Mouse (Mus musculus) adrenal gland, adult 2 months (tissue): Measurements from ENCODE around the gene Homer1. TPM values are rescaled to one million over a fixed set of nuclear protein-coding genes. Genes with fewer than 3 reads are reported as not detected.

Experiments
- DNase-seq: peaks from one replicate; pipeline ENCODE4 v3.0.0; 2021
- polyA plus RNA-seq: library from polyadenylated mRNA; depleted of rRNA; stranded (reverse); fragments of >200 nt; gene quantifications from 2 replicates; pipeline ENCODE4 v1.2.3, GENCODE M21; 2012
- total RNA-seq, 2 experiments: library from RNA; stranded (reverse); gene quantifications; 2 replicates each; pipeline ENCODE4 v1.2.3; 2021

The Homer1 gene
- total and polyA plus RNA-seq, 3 experiments = 5.2 to 56.6 (median 27.2) TPM

- DNase-seq = no peak
These were observed 41.3 kb downstream of the Homer1 start for GRCm38 (mm10) chr13:93340555-93341278.

GRCm38 (mm10) chr13:93342641-93343040, 43.2 kb downstream of the Homer1 start:
- DNase-seq = no peak

- no peak for DNase-seq
These were observed 45.0 kb downstream of the Homer1 start for GRCm38 (mm10) chr13:93344395-93344794.

- DNase-seq = no peak
These were observed 46.4 kb downstream of the Homer1 start for GRCm38 (mm10) chr13:93345854-93346253.

GRCm38 (mm10) chr13:93352030-93352429, 52.6 kb downstream of the Homer1 start:
- no peak for DNase-seq

DNA sequence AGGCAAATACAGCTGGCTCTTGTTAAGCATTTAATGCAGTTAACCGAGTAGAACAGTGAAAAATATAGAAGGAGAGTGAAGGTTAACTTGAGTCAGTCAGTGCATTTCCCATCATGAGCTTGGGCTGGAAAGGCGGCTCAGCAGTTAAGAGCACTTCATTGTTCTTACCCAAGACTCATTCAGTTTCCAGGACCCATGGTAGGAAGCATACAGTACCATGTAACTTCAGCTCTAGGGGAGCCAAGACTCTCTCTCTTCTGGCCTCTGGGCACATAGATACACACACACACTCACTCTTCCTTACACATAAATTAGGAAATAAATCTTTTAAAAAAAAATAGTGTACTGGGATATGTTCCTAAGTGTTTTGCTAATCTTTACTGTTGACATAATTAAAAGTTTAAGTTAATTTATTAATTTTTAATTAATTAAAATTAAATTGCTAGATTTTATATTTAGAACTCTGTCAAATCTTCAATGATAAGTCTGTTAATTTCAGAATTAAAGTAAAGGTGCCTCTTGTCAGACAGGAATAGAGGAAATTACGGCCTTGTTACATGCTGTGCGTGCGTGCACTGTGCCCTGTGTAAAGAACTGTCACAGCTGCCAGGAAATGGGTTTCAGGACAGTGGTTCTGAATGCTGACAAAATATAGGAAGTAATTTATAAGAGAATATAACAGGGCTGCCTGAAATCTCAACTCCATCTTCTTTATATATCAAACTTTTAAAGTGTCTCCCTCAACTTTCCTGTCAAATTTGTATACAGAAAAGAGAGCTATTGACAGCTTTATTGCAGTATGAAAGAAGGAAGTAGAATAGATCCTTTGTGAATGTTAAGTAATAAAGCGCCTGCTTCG, 55.2 kb downstream of the Homer1 start:
- DNase-seq = no peak

- no peak for DNase-seq
These were observed 55.8 kb downstream of the Homer1 start for GRCm38 (mm10) chr13:93355279-93355587.

- DNase-seq = no peak
These were observed 59.1 kb downstream of the Homer1 start for GRCm38 (mm10) chr13:93358522-93358921.

DNA sequence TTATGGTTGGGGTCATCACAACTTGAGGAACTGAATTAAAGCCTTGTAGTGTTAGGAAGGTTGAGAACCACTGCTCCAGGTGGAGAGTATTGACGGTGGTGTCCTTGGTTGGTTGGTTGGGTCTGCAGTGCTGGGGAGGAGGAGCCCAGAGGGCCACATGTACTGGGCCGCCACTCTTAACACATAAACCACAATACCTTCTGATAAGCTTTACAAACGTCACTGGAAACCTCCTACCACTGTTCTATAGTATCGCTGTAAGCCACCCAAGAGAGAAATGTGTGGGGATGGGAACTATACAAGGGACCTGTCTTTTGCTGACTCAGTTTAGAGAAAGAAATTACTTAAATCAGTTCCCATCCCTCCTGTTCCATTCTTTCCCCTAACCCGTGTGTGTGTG, 68.1 kb downstream of the Homer1 start:
- DNase-seq = no peak

GRCm38 (mm10) chr13:93368812-93369584, 69.6 kb downstream of the Homer1 start:
- DNase-seq = no peak

DNA sequence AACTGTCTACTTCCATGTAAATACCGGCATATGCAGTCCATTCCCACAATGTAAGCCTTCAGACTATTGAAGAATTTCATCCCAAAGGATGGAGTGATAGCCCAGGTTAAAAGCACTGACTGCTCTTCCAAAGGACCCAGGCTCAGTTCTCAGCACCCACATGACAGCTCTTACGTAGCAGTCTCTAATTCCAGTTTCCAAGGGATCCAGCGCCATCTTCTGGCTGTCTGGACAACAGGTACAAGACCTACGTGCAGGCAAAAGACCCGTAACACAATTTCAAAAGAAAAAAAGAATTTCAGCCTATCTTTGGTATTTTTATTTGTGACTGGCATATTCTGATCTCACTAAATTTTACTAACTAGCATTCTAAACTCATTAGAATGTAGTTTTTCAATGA, 75.0 kb downstream of the Homer1 start:
- no peak for DNase-seq

- DNase-seq = no peak
These were observed 79.1 kb downstream of the Homer1 start for GRCm38 (mm10) chr13:93378493-93378892.

- no peak for DNase-seq
These were observed 81.1 kb downstream of the Homer1 start for GRCm38 (mm10) chr13:93380399-93381063.

- DNase-seq = no peak
These were observed 81.9 kb downstream of the Homer1 start for GRCm38 (mm10) chr13:93381301-93381700.

DNA sequence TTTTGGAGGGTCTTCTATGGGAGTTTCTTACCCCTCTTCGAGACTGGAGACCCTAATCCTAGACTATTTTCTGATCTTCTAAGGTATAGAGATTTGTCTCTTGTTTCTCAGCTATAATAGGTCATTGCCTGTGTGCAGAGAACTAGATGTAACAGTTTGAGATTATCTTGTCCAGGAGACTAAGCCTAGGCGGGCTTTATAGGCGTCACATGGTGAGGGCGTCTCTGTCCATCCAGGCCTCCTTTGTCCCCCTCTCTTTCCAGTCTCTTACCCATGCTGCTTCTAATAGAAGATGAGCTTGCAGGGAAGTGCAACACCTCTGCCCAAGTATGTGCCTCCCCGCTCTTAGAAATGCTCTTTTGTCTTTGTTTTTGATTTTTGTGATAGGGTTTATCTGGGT, 83.7 kb downstream of the Homer1 start:
- no peak for DNase-seq

DNA sequence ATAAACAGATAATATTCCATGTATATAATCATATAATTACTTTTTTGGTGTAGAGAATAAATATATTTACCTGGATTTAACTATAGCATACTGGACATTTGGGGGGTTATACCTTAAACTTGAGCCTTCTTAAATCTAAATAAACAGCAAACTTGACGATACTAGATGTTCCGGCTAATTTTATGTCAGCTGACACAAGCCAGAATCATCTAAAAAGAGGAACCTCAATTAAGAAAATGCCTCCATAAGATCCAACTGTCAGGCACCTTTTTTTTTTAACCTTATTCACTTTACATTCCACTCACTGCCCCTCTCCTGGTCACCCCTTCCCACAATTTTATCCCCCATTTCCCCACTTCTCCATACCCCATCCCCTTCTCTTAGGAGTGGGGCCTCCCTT, 84.2 kb downstream of the Homer1 start:
- no peak for DNase-seq

- DNase-seq = no peak
These were observed 85.0 kb downstream of the Homer1 start for GRCm38 (mm10) chr13:93384481-93384880.

- no peak for DNase-seq
These were observed 85.7 kb downstream of the Homer1 start for GRCm38 (mm10) chr13:93385147-93385546.

GRCm38 (mm10) chr13:93387440-93387839, 88.0 kb downstream of the Homer1 start:
- DNase-seq = no peak

- DNase-seq = no peak
These were observed 89.3 kb downstream of the Homer1 start for GRCm38 (mm10) chr13:93388594-93389241.

DNA sequence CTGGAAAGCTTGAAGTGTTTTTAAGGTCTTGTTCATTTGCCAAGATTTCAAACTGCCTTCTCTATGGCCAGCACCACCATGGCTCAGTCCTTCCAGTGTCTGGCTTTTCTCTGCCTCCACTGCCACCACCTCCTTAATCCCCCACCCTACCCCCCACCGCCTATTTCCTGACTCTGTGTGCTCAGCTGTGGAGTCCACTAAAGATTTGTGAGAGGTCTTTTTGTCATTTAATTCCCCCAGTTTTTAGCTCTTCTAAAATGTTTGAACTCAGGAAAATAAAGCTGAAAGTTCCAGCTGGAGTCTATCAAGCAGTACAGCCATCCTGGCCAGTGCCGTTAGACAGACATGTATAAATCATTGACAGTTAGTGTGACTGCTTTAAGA, 89.8 kb downstream of the Homer1 start:
- DNase-seq = no peak
